Comparison of ENCODE assay signal across 8 mouse cellular contexts in the genomic region with DNA sequence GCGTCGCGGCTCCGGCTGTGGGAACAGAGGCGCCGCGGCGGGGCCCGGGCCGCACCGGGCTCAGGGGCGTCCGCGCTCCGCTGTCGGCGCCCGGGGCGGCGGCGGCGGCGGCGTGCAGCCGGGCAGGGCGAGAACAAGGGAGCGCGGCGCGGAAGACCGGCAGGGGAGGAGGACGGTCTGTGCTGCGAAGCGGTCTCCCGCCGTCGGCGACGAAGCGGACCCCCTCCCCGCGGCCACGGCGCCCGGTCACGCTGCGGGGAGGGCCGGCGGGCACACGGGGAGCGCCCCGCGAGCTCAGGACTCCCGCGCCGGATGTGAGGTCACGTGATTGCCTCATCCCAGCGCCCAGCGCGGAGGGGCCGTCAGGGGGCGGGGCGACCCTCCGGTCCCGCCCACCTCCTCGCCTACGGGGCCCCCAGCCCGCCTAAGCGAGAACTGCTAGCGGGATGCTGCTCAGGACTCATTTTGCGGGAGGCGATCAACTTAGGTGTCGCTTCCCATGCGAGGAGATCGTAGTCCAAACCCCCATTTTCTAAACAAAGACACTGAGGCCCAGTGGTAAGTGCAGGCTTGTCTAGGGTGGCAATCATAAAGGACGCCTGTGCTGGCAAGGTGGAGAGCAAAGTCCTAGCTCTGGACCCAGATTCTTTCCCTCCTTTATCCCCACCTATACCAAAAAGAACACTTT. TPM values are rescaled to one million over a fixed set of nuclear protein-coding genes. Genes with fewer than 3 reads are reported as not detected.
DNase-seq lines count a peak whose midpoint lies in the region; ATAC-seq and TF ChIP-seq lines count a peak whose summit lies in the region.

No protein-coding gene starts in this region.

- TF ChIP-seq POLR2A in heart, adult 2 months (IDR thresholded peaks at IDR 0.05; ENCODE audit: insufficient read depth, low read depth, low read length), result peak; percentile 83
- no peak for TF ChIP-seq POLR2A in kidney, adult 2 months (IDR thresholded peaks at IDR 0.05; ENCODE audit: low read depth, low read length)

- under 1% methylated on average over 70 of the region's 76 CpGs for WGBS in embryonic facial prominence, embryonic 13.5 days
- WGBS in heart, adult 2 months, result 1% methylated on average over 58 of the region's 76 CpGs
- 5% methylated on average over 73 of the region's 76 CpGs for WGBS in kidney, adult 2 months
- under 1% methylated on average over 68 of the region's 76 CpGs for WGBS in limb, embryonic 12.5 days
- WGBS in midbrain, embryonic 14.5 days, result under 1% methylated on average over 71 of the region's 76 CpGs

- H3K9ac ChIP-seq in embryonic facial prominence, embryonic 13.5 days, result peak overlapping the region; percentile 92
- peak overlapping the region; percentile 97 for H3K9ac ChIP-seq in heart, adult 2 months (ENCODE audit: low read depth, low read length)
- peak overlapping the region; percentile 95 for H3K9ac ChIP-seq in limb, embryonic 12.5 days (replicated peaks)
- peak overlapping the region; percentile 92 for H3K9ac ChIP-seq in midbrain, embryonic 14.5 days (replicated peaks; ENCODE audit: low read length)

- no peak for TF ChIP-seq CTCF in heart, adult 2 months (IDR thresholded peaks at IDR 0.05)
- no peak for TF ChIP-seq CTCF in kidney, adult 2 months (conservative IDR thresholded peaks at IDR 0.05; ENCODE audit: insufficient read depth, insufficient read length, low read depth, low read length)

- H3K36me3 ChIP-seq in embryonic facial prominence, embryonic 13.5 days, result peaks cover 8% of the 10 kb centered on the region
- H3K36me3 ChIP-seq in heart, adult 2 months (ENCODE audit: control insufficient read depth, insufficient read depth, low read length), result no peaks in the 10 kb centered on the region; the same call in 1 of the 2 replicates
- H3K36me3 ChIP-seq in kidney, adult 2 months (ENCODE audit: control insufficient read depth, insufficient read depth, low read length), result no peaks in the 10 kb centered on the region
- peaks cover 8% of the 10 kb centered on the region for H3K36me3 ChIP-seq in limb, embryonic 12.5 days
- no peaks in the 10 kb centered on the region for H3K36me3 ChIP-seq in midbrain, embryonic 14.5 days (ENCODE audit: control insufficient read depth, insufficient read depth, low read length)

- ATAC-seq in embryonic facial prominence, embryonic 13.5 days (ENCODE audit: insufficient number of reproducible peaks, insufficient read depth, low FRiP score, low TSS enrichment, low read depth), result peak; percentile 85
- ATAC-seq in limb, embryonic 12.5 days (ENCODE audit: insufficient number of reproducible peaks, insufficient read depth, low FRiP score, low TSS enrichment, low read depth), result peak; percentile 83
- ATAC-seq in midbrain, embryonic 14.5 days (ENCODE audit: low FRiP score, low TSS enrichment), result peak; percentile 92

- peaks cover 7% of the 10 kb centered on the region; the same call in 1 of the 2 replicates for H3K27me3 ChIP-seq in embryonic facial prominence, embryonic 13.5 days
- H3K27me3 ChIP-seq in heart, adult 2 months (ENCODE audit: control insufficient read depth, insufficient read depth, low read length), result no peaks in the 10 kb centered on the region
- H3K27me3 ChIP-seq in kidney, adult 2 months (replicated peaks; ENCODE audit: control insufficient read depth, insufficient read depth, low read length), result no peaks in the 10 kb centered on the region
- H3K27me3 ChIP-seq in limb, embryonic 12.5 days, result no peaks in the 10 kb centered on the region
- no peaks in the 10 kb centered on the region for H3K27me3 ChIP-seq in midbrain, embryonic 14.5 days (ENCODE audit: control insufficient read depth, insufficient read depth, low read length)

- peak overlapping the region; percentile 74 for H3K27ac ChIP-seq in embryonic facial prominence, embryonic 13.5 days
- peak overlapping the region; percentile 76 for H3K27ac ChIP-seq in heart, adult 2 months
- H3K27ac ChIP-seq in kidney, adult 2 months (ENCODE audit: insufficient read depth, low read depth, low read length), result peak overlapping the region; percentile 10
- H3K27ac ChIP-seq in limb, embryonic 12.5 days, result peak overlapping the region; percentile 78
- H3K27ac ChIP-seq in midbrain, embryonic 14.5 days (replicated peaks; ENCODE audit: low read depth, low read length), result peak overlapping the region; percentile 84

- peak overlapping the region; percentile 83 for H3K4me2 ChIP-seq in embryonic facial prominence, embryonic 13.5 days
- peak overlapping the region; percentile 92 for H3K4me2 ChIP-seq in limb, embryonic 12.5 days
- peak overlapping the region; percentile 93 for H3K4me2 ChIP-seq in midbrain, embryonic 14.5 days (ENCODE audit: low read length)

- no peak for TF ChIP-seq EP300 in heart, adult 2 months (IDR thresholded peaks at IDR 0.05; ENCODE audit: insufficient read depth, low read depth, low read length)

- H3K4me1 ChIP-seq in embryonic facial prominence, embryonic 13.5 days, result peaks cover 19% of the 10 kb centered on the region
- H3K4me1 ChIP-seq in heart, adult 2 months (ENCODE audit: control insufficient read depth, insufficient read depth, low read length), result peaks cover 8% of the 10 kb centered on the region
- H3K4me1 ChIP-seq in kidney, adult 2 months (ENCODE audit: control insufficient read depth, insufficient read depth, low read length), result peaks cover 8% of the 10 kb centered on the region; the same call in 1 of the 2 replicates
- peaks cover 20% of the 10 kb centered on the region for H3K4me1 ChIP-seq in limb, embryonic 12.5 days (replicated peaks)
- peaks cover 11% of the 10 kb centered on the region for H3K4me1 ChIP-seq in midbrain, embryonic 14.5 days (ENCODE audit: control insufficient read depth, insufficient read depth, low read length)

- no peaks in the 10 kb centered on the region for H3K9me3 ChIP-seq in embryonic facial prominence, embryonic 13.5 days
- peaks cover 7% of the 10 kb centered on the region; the same call in 1 of the 2 replicates for H3K9me3 ChIP-seq in limb, embryonic 12.5 days
- H3K9me3 ChIP-seq in midbrain, embryonic 14.5 days (ENCODE audit: control insufficient read depth, low read length), result no peaks in the 10 kb centered on the region

- peak; percentile 90 for DNase-seq in 416B (ENCODE audit: low read depth)
- peak; percentile 73 to 80 for DNase-seq in adrenal gland, postnatal 4 days (ENCODE audit: low spot score in 2 of 2)
- peak; percentile 94 to 95 for DNase-seq in heart, adult 2 months
- DNase-seq in kidney, adult 2 months, result peak; percentile 93
- DNase-seq in midbrain, embryonic 14.5 days, result peak; percentile 96
- peak; percentile 84 for DNase-seq in spleen, adult 12 weeks (ENCODE audit: low spot score)

- intact Hi-C loops in heart, adult 2 months (cut with DNase I), result no loop called here

- no peaks in the 10 kb centered on the region for H3K79me2 ChIP-seq in heart, adult 2 months (replicated peaks; ENCODE audit: control insufficient read depth, insufficient read depth, low read length)

- H3K4me3 ChIP-seq in embryonic facial prominence, embryonic 13.5 days, result peak overlapping the region; percentile 94
- H3K4me3 ChIP-seq in heart, adult 2 months, result peak overlapping the region; percentile 58
- peak overlapping the region; percentile 50 for H3K4me3 ChIP-seq in kidney, adult 2 months (ENCODE audit: insufficient read depth, low read depth, low read length)
- H3K4me3 ChIP-seq in limb, embryonic 12.5 days (replicated peaks), result peak overlapping the region; percentile 97
- peak overlapping the region; percentile 85 for H3K4me3 ChIP-seq in midbrain, embryonic 14.5 days (replicated peaks; ENCODE audit: low read depth, low read length)

RNA-seq across cellular contexts. Expression of gene Atp13a3, which starts 17.1 kb away (rescaled TPM):
- total RNA-seq in adrenal gland, postnatal 4 days (2021), result 10 to 100 TPM; 59.8 to 65.4 TPM
- polyA plus RNA-seq in embryonic facial prominence, embryonic 13.5 days (2015; fragmentation: Nextera tagmentation; extraction: Ambion mirVana), result 9.3 and 10.9 TPM in 2 replicates
- total RNA-seq in heart, adult 2 months (2021), result 10 to 100 TPM; 48.2 to 54.7 TPM
- polyA plus RNA-seq in heart, adult 2 months (2012; rRNA removed), result 10.6 and 24.7 TPM in 2 replicates
- 23.5 and 25.4 TPM in 2 replicates for polyA plus RNA-seq in kidney, adult 2 months (2012; rRNA removed)
- 13.2 and 14.4 TPM in 2 replicates for polyA plus RNA-seq in limb, embryonic 12.5 days (2016; fragmentation: Nextera tagmentation; extraction: Ambion mirVana)
- polyA plus RNA-seq in midbrain, embryonic 14.5 days (2014; fragmentation: Nextera tagmentation; extraction: Ambion mirVana), result 8.9 and 10.9 TPM in 2 replicates

Comparison
In these comparisons a context has a peak if more than half of its experiments do, and no peak if none do; other contexts are left out.
1. Peak in every context shown above with its lines: DNase-seq, ATAC-seq, H3K4me3 ChIP-seq and H3K27ac ChIP-seq.
2. H3K27ac ChIP-seq: peak in every context shown above with its lines; median percentile 84 in midbrain, embryonic 14.5 days; 78 in limb, embryonic 12.5 days; 76 in heart, adult 2 months; 74 in embryonic facial prominence, embryonic 13.5 days; 10 in kidney, adult 2 months.